Mouse (Mus musculus) thymus, adult 2 months (tissue): ENCODE measurements around the gene Stpg2.

Experiments used
- CTCF ChIP-seq: fragments of 200-500 bp; IDR thresholded peaks from 2 replicates; pipeline ENCODE4 v1.5.1; 2012; ENCODE audit warnings: mild to moderate bottlenecking, control low read depth, low read length, moderate library complexity, borderline replicate concordance; ENCODE audit not compliant: control insufficient read depth, poor library complexity, insufficient read depth; ENCODE audit errors: extremely low read depth
- POLR2A ChIP-seq: fragments of 200-500 bp; IDR thresholded peaks from 2 replicates; pipeline ENCODE4 v1.6.1; 2012; ENCODE audit warnings: mild to moderate bottlenecking, low read length, control low read depth, moderate library complexity; ENCODE audit not compliant: control insufficient read depth, poor library complexity, insufficient read depth; ENCODE audit errors: extremely low read depth

GRCm38 (mm10) chr3:139729248-139729647, 523.8 kb downstream of the Stpg2 start:
- no peak for TF ChIP-seq CTCF
- TF ChIP-seq POLR2A: no peak
